Mouse (Mus musculus) heart, adult 9 months (tissue): ENCODE results near the gene Mast3.

Experiments used
- DNase-seq, 2 experiments: peaks; one replicate each; pipeline ENCODE4 v3.0.0; 2022; ENCODE audit warnings: low spot score in 2 of 2

Gene Mast3

GRCm38 (mm10) chr8:70804481-70805206 is at the start of gene Mast3:
Gene Mast3, minus strand, starts transcription at chr8:70805054.
- peak; percentile 83 to 85 for DNase-seq

DNA sequence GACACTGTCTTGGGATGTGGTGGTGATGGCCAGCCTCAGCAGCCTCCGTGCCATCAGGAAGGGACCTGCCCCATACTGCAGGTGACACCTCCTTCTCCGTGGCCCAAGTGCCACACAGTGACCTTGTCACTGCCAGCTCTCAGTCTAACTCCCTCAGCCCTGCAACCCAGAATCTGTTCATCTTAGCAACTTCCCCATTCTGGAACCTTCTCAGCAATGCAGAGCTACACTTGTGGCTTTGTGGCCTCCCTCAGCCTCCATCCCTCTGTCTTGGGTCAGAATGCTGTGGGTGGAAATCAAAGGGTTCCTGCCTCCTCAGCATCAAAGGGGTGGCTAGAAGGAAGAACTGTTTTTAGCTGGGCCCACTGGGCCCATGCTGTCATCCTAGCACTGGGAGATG is 49.0 kb upstream of the Mast3 start:
- DNase-seq = no peak

- no peak for DNase-seq
Measured at GRCm38 (mm10) chr8:70852595-70853231, 47.9 kb upstream of the Mast3 start.

DNA sequence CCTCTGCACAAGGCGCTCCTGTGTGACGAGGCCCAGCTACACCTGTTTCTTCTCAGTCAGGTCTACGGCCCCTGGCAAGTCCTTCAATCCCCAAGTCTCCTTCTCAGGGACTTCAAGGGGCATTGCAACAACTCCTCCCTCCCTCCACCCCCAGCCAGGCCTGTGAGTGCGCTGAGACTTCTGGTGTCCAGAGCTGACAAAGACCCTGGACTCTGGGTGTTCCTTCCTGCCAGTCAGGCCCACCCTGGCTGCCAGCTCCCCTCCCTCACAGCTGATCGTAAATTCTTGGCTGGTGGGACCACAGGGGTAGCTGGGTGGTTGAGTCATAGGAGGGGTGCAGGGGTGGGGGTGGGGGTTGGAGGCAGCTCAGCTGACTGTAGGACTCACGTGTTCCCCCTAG is 47.0 kb upstream of the Mast3 start:
- DNase-seq = no peak

DNA sequence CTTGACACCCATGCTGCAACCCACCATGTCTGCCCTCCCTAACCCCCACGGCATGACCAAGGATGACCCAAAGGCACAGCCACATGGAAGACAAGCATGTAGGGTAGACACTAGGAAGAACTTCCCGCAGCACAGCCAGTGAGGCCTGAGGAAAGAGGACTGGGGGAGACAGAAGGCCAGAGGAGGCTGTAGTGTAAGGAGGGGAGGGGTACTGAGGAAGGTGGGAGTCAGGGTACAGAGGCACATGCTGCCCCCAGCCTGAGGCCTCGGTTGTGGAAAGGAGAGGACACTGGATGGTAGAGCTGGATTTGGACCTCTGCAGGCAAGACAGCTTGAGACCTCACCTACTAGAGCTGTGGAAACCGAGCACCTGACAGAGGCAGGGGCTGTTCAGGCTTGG is 46.1 kb upstream of the Mast3 start:
- DNase-seq = no peak

DNA sequence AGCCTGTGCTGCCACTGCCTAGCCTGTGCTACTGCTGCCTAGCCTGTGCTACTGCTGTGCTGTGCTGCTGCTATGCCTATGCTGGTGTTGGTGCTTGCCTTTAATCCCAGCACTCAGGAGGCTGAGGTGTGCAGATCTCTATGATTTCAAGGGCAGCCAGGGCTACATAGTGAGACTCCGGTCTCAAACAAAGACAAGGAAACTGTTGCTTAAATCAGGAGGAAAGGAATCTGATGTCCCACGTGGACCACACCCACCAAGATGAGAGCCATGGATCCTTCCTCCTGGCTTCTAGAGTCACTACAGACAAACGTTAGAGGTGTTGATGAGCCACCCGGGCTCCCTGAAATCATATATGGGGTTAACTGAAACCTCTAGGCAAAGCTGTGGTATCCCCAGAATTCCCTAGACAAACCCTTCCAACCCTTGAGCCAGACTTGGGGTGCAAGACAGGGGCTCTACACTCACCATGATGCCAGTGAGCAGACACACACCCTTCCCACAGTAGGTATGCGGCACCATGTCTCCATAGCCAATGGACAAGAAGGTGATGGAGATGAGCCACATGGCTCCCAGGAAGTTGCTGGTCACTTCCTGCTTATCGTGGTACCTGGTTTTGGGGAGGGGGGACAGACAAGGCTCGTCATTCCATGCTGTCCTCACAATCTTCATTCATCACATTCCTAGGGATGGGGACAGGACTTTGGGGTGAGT is 45.4 kb upstream of the Mast3 start:
- no peak for DNase-seq

DNA sequence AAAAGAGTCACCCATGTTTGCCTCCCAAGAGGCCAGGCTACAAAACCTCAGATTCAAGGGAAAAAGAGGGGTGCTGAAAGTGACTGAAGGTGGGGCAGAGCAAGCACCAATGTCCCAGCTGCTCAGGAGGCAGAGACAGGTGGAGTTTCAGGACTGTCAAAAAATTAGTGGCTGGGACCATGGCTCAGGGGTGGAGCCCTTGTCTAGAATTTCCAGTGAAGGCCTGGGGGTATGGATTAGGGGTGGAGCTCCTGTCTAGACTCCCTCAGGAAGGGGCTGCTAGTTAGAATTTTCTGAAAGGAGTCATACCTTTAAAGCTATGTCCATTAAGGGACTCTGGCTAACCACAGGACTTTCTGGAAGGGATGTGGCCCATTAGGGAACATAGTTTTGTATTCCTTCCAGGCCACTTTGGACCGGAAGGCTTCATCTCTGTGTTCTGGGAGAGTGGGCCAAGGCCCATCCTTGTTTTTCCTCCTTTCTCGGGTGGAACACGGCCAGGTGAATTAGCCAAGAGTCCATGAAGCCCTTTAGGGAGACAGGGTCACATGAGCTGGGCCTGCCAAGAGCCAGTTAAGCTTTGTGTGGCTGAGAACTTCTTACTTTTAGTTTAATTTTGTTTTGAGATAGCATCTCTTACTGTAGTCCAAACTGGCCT is 44.6 kb upstream of the Mast3 start:
- DNase-seq = peak; percentile 69 to 81

- no peak for DNase-seq
Measured at GRCm38 (mm10) chr8:70846371-70847154, 41.7 kb upstream of the Mast3 start.

GRCm38 (mm10) chr8:70845108-70845507 is 40.3 kb upstream of the Mast3 start:
- DNase-seq = no peak

- peak; percentile 67 to 84 for DNase-seq
Measured at GRCm38 (mm10) chr8:70844523-70844922, 39.7 kb upstream of the Mast3 start.

- DNase-seq = no peak
Measured at GRCm38 (mm10) chr8:70843941-70844340, 39.1 kb upstream of the Mast3 start.

- no peak for DNase-seq
Measured at GRCm38 (mm10) chr8:70843214-70843773, 38.4 kb upstream of the Mast3 start.

DNA sequence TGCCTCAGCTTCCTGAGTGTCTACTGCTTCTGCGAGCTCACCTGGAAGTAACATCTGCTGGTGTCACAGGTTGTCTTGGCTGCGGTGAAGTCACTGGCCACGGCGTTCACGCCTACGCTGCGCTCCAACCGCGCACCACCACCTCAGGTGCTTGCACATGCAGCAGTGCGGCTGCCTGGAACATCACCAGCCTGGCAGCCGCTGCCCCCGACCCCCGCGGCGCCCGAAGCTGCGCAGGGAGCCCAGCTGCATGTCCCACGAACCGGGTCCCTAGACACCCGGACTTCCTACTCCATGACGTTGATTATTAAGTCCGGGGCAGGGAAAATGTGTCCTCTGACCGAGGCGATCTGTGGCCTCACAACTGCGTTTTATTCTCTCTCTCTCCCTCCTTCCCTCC is 37.6 kb upstream of the Mast3 start:
- no peak for DNase-seq

- peak; percentile 73 to 89 for DNase-seq
Measured at GRCm38 (mm10) chr8:70841147-70842072, 36.6 kb upstream of the Mast3 start.

GRCm38 (mm10) chr8:70840590-70840989 is 35.7 kb upstream of the Mast3 start:
- DNase-seq = no peak

- DNase-seq = peak; percentile 100
Measured at GRCm38 (mm10) chr8:70839408-70840351, 34.8 kb upstream of the Mast3 start, which contains the start of gene Arrdc2. Gene Arrdc2, minus strand, starts transcription at chr8:70839720.

DNA sequence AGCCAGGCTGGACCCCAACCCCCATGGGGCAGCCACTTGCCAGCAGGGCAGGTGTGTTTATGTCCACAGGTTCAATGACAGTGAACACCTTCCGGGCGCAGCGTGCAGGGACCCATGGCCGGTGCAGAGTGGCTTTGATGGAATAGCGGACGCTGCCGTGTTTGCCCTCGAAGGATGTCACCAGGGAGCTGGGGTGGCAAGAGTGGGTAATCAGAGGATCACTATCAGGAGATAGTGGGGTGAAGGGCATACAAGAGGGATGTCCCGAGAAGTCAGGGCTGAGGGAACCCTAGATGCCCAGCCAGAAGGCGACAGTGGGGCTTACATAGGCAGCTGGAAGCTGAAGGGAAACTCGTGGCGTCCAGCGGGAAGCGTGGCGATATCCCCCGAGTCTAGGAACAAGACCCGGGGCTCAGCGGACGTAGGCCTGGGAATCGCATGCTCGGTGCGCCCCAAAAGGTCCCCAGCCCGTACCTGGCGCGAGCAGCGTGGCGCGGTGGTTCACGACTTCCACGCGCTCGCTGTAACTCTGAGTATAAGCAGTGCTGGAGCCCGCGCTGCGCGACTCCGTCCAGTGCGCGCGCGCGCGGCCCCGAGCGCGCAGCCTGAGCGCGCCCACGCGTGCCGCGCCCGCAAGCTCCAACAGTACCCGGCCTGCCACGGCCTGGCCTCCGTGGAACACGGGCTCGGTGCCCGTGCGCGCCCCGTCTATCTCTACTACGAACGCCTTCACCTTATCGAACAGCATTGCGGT is 34.0 kb upstream of the Mast3 start:
- peak in 1 of 2 experiments; percentile 44 for DNase-seq

GRCm38 (mm10) chr8:70836666-70837065 is 31.8 kb upstream of the Mast3 start:
- DNase-seq = no peak
